Mouse (Mus musculus) neutrophil, adult 5-6 weeks (primary cell): ENCODE measurements at regions not wholly inside any gene's neighbourhood (a gene's known extent, or its start where the extent isn't known, plus 50 kb on each side); places are given as distances from the start of the nearest gene placed in this dataset.

Source experiments
- ATAC-seq: fragments of 151-379, 151-347 bp; 2 replicates; pipeline ENCODE4 v1.8.0; 2017; ENCODE audit warnings: mild to moderate bottlenecking, moderate TSS enrichment; ENCODE audit not compliant: insufficient number of reproducible peaks, poor library complexity, low FRiP score, severe bottlenecking; ENCODE audit errors: extremely low read depth

DNA sequence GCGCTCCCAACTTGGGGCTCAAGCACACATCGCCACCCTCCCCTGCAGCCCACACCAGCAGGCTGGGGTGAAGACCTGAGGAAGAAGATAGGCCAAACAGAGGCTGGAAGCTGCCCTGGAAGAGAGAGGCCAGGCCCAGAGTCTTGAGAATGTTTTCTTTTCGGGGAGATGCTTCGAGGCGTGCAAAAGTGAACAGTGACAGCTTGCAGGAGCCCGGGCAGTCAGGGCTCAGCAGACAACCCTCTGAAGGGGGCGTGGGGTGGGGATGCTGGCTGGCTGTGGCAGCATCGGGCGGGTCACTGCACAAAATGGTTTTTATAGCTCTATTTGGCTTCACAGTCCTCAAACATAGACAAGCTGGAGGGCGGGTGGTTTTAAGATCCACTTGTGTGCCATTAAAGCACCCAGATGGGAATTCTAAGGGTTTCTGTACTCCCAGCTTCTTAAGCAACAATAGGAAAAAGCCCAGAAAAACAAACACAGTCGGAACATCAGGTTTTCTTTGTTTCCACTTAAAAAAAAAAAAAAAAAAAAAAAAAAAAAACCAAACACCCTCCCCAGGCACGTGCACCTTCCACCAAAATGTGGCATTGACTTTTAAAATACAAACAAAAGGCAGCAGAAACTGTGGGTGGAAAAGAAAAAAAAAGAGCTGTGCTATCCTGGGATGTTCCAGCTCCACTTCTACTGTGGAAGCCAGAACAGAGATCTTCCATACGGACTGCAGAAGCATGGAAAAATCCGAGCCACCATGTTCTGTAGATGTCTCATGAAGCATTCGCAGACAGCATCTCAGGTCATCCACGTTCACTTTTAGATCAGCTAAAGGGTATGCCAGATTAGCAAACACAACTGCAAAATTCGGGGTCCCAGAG is 123.5 kb downstream of the Ly86 start:
- no peak for ATAC-seq

DNA sequence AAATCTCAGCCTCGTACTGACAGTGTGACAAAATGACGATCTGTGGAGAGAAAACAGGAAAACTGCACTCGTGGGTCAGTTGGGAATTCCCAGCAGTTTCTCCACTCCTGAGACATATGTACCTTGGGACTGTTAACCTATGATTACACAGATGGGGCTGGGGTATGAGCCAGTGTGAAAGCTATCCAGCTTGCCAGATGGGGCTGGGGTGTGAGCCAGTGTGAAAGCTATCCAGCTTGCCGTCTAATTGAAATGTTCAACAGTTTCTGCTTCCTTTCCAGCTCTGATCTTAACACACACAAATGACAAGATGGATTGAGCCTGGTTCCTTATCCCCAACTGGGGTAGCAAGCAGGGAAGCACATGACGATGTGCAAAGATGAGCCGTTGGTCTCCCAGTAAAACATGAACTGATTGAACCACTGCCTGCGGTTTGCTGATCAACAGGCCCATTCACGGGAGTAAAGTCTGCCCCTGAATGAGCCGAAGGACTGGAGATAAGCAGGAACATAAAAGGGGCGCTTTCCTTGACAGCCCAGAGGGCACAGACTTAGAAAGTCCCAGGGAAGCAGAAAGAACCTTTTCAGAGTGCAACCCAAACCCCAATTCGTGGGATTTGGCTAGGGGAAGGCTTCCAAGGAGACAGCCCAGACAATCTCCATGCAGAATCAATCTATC is 125.4 kb downstream of the Ly86 start:
- no peak for ATAC-seq

DNA sequence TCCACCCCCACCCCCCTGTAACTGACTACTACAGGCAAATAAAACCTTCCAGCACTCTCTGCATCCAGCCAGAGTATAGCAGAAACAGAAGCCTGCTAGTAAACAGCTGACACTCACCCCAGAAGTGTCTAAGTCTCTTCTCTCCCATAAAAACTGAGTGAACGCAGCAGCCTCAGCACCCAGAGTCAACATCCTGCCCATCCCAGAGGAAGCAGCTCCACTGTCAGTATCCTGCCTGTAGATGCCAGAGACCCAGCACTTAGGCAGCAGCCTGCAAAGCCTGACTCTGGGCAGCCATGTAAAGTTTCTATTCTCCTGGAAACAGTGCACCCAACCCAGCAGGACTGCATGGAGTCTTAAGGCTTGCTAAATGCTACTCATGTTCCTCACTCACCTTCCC is 128.4 kb downstream of the Ly86 start:
- ATAC-seq, result no peak

DNA sequence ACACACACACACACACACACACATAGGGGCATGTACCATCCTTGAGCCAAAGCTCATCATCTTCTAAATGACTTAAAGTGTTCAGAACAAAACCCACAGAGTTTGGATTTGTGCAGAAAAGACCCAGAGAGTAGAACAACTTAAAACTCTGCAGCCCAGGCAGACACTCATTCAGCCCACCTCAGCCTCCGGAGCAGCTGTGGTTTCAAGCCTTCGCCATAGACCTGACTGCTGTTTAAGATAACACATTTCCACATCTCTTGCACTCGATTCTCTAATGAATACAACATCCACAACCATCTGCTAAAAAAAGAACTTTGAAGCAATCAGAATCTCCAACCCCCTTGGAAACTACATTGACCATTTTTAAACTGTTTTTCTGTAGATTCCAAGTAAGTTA is 130.8 kb downstream of the Ly86 start:
- no peak for ATAC-seq

DNA sequence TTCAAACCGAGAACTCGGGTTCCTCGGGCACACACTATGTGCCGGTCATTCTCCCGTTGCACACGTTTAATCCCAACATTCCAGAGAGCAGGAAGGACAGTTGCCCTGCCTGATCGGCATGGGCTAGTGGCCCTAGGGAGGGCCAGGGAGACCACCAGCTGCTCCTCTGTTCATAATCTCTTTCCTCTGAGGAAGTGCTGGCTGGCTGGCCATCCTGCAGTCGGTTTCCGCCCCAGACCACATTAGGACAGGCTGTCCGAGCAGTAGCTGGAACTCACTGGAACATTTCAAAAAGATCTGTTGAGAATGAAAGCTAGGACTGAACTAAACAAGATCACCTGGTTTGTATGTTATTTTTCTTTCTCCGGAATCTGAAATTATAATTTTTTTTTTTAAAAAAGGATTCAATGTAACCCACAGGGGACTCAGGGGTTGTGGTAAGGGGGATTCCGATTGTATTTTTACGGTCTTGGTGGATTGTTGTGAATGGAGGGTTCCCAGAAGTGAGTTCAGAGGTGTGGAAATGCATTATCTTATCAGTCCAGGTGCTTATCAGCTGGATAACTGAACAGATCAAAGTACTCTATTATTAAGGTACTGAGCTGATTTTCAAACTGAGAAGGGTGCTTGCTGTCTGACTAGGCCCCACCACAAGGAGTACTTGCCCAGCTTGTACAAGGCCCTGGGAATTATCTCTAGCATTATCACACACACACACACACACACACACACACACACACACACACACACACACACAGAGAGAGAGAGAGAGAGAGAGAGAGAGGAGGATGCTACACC is 131.4 kb downstream of the Ly86 start:
- no peak for ATAC-seq

DNA sequence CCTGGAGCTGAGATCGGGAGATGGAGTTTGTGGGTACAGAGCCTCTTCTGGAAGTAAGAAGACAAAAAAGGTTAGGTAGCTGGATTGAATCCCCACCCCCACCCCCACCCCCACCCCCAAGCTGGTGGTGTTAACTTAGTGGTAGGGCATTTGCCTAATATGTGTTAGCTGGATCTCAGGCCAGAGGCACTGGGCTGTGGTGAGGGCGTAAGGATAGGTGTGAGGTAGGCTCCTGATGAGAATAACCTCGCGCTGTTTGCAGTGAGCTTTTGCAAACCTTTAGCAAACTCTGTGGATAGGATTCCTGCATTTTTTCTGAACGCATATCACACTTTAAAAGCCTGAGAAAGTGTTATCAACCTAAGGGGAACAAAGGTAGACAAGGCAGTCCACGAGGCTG is 132.3 kb downstream of the Ly86 start:
- no peak for ATAC-seq

DNA sequence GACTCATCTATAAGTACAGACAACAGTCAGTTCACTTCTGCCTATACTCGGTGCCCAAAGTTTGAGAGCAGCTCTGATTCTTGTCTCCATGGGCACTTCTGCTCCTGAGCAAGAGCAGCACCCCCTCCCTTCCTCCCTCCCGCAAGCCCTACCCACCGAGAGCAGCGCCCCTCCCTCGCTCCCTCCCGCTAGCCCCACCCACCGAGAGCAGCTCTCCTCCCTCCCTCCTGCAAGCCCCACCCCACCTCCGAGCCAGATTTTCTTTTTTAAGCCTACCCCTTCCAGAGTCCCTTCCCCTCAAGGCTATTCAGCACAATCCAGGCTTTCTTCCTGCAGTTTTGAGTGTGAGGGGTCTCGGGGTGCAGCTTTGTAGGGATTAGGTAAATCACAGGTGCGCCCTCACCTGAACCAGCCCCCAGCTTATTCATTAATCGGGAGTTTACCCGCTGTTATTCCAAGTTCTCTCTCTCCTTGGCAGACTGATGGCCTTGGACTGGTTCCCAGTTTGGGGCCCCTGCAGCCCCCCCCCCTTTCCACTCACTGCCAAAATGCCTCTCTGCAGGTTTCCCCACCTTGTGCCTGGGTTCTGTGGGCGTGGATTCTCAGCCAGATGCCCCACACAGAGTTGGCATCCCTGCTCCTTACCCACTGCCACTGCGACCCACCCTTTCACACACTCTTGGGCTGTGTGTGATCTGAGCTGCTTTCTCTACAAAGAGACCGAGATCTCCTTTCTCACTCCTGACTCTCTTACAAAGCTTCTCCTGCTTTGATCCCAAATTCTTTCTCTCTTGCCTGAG is 132.9 kb downstream of the Ly86 start:
- peak; percentile 55; the same call in 1 of the 2 replicates for ATAC-seq

DNA sequence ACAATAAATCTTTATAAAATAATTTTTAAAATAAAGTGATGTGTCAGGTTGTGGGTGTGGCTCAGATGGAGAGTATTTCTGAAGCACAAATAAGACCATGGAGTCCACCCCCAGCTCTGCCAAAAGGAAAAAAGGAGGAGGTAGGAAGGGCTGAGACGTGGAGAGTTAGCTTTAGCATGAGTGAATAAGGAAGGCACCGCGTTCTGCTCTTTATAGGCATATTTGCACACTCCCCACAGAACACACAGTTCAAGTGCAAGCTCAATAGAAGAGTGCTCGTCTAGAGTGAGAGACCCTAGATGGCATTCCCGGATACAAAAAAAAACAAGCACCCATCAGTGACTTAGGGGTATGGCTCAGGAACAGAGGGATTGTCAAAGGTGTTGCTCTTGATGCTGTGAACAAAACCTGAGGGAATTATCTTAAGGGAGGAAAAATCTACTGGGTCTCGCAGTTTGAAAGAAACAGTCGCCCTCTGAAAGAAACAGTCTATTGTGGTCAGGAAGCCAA is 134.2 kb downstream of the Ly86 start:
- no peak for ATAC-seq

DNA sequence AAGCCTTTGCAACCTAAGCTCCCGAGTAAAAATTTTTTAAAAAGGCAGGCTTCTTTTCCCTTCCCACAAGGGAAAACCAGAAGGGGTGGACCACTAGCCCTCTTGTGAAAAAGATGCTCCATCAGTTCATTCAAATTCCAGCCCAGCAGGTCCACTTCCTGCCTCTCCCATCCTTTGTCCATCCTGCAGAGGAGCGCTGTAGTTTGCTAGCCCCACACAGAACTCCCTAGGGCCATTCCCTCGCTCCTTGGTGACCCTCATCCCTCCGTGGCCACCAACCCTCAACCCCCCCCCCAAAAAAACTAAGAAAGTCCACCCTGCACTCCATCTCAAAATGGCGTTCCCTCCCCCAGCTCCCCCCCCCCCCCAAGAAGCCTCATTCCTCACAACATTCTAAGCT is 136.5 kb downstream of the Ly86 start:
- no peak for ATAC-seq

DNA sequence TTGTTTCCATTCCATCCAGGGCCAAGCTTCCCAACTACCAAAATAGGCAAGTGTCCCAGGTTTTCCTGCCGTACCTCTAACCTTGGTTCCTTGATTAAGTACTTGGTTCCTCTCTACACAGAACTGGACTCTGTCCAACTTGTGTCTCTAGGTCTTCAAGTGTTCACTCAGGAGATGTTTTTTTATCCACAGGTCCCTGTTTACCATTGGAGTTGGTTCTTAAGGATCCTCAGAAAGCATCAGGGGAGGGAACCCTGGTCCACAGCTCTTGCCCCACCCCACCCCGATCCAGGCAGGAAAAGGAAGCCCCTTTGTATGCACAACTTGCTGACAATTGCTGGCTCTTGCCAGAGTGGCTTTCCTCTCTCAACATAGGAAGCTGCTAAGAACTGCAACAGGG is 137.0 kb downstream of the Ly86 start:
- ATAC-seq, result no peak

DNA sequence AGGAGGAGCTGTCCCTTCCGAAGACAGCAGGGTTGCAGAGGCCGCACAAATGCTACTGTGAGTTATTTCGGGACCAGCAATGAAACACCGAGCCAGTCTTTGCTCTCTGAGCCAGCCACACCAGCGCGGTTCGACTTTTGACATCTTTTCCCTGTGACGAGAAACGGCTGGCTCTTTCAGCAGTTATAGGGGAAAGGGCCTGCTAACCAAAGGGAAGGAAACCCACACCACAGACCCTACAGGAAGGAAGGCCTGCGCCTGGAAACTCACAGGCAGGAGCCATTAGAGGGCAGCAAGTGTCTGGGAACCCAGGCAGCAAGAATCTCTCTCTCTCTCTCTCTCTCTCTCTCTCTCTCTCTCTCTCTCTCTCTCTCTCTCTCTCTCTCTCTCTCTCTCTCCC is 137.6 kb downstream of the Ly86 start:
- ATAC-seq, result 0 out of 2 replicates have a peak, but pooled peaks have one; percentile 3

DNA sequence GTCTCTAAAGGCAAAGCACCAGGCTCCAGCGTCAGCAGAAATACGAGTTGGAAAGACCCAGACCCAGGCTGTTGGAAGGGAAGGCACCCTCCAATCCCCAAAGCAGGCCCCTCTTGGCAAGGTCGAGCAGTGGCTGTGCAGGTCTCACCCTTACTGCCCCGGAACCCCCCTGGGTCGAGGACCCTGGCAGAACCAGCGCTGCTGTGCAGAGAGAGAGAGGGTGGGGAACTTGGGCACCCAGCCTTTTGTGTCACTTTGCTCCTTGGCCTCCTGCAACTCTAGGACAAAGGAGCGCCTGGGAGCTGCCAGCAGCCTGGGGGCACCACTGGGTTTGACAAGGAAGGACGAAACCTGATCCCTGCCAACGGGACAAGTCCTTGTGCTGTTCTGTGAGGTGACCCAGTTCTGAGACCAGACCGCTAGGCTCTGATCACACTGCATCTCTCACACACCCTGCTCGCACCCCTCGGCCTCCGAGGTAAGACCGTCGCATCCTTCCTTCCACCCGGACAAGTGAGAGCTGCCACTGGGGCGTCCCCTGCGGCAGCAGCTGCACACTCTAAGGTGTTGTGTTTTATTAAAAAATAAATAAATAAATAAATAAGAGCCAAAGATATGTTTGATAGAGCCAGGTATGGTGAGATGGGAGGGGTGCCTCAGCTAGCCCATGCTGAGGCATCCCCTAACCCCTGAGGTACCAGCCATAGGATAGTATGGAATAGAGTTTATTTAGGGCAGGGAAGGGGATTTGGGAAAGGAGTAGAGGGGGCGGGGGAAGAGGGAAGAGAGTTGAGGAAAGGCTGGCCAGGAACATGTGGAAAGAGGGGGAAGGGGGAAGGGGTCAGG is 138.2 kb downstream of the Ly86 start:
- ATAC-seq, result peak; percentile 14; the same call in 1 of the 2 replicates

DNA sequence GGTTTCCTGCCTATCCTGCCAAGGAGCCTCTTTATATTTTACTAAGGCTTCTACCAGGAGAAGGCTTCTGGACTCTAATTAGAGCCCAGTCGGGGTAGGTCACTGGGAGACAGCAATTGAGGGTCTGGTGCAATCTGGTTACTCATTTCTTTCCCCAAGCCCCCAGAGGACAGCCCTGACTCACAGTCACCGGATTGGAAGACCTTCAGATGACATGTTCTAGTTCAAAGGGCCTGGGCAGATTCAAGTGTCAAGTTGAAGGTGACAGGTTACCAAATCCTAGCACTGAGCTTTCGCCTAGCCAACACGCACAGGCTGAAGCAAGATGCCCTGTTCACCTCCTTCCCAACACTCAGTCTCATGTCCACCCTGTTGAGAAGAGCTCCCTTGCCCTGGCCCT is 139.6 kb downstream of the Ly86 start:
- ATAC-seq, result no peak

DNA sequence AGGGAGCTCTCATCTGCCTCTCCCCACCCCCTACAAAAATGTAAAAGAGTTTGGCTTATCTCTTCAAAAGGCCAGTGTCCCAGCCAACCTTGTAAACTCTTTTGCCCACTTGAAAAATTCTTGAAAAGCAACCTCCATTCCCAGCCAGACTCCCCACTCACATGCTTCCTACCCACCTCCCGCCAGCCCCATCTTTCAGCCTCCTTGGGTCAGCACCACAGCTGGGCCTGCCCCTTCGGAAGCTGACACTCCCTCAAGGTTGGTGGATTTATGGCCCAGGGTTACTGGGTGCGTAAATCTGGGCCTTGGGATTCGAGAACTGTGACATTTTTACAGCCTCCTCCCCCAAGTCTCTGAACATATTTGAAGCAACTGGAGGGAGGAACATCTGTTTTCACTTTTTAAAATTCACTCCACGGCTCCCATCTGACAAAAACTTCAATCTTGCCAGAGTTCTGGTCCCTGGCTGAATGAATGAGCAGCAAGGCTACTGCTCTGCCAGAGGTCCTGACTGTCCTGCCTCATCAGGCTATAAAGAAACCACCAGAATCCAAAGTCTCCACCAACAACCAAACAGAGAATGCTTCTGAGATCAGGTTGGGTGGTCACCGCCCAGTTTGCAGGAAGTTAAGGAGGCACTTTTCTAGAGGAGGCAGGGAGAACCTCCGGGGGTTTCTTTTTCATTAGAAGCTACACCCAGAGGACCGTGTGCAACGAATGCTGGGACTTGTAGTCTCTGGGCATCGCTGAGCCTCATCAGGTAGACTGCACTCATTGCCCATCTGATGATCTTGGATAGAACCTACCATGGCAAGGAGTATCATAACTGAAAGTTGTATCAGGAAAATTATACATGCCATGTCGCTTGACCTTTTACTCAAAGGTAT is 147.3 kb downstream of the Ly86 start:
- no peak for ATAC-seq

DNA sequence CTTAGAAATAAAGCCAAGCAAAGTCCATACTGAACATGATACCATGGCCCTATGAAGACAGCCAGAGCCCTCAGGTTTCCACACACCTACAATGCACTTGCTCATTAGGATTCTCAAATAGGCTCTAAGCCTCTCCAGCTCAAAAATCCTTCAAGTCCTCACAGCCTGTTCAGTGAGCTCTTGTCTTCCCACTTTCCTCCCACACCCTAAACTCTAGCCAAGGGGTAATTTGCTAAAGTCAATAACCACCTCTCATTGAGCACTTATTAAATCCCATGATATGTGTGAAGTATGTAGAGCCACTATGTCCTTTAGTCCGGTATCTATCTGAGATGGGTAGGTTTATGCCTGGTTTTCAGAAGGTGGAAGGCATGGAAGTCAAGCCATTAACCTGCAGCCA is 148.3 kb downstream of the Ly86 start:
- ATAC-seq, result no peak

DNA sequence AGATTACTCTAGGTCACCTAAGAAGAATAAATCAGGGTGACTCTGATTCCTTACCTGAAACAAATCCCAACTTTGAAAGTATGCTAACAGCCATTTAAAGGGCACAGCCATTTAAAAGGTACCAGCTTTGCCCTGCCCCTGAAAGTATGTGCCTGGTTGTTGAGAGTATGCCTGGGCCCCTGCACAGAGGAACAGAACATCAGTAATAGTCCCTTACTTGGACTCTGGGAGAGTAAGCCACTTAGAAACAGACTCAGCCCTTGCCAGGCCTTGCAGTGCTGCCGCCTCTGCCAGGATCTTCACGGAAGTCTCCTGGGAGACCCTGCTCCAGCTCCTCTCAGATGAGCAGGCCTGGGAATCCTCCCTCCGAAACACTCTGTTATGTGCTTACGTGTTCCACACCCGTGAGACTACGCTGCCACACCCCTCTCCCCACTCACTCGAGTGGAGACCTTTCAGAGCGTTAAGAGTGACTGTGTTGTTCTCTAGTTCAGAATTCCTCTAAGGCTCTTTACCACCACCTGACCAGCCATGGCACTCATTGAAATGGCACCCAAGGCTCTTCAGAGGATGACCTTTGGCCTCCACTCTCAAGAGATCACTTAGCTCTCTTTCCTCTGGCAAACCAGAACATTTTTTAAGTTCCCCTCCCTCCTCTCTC is 150.4 kb downstream of the Ly86 start:
- no peak for ATAC-seq
